Mouse (Mus musculus): ENCODE data around the gene Eya3. TPM values are rescaled to one million over a fixed set of nuclear protein-coding genes. Genes with fewer than 3 reads are reported as not detected.

The Eya3 gene
- total and polyA plus RNA-seq, 3 experiments, result 26.6 to 31.8 (median 29.8) TPM

GRCm38 (mm10) chr4:132676771-132677539, 38.2 kb downstream of the Eya3 start:
- Histone ChIP-seq H3K79me2 (replicated peaks; ENCODE audit: control insufficient read depth, insufficient read depth, low read length) (no peaks in the 10 kb centered on the region), H3K4me3 (no peak overlapping the region), H3K27ac (no peak overlapping the region), H3K4me1 (ENCODE audit: control insufficient read depth, insufficient read depth, low read length) (no peaks in the 10 kb centered on the region), H3K9ac (ENCODE audit: low read depth, low read length) (no peak overlapping the region), H3K36me3 (ENCODE audit: control insufficient read depth, insufficient read depth, low read length) (no peaks in the 10 kb centered on the region), H3K27me3 (ENCODE audit: control insufficient read depth, insufficient read depth, low read length) (no peaks in the 10 kb centered on the region)
- WGBS, result 82% methylated on average over 7 of the region's 7 CpGs
- TF ChIP-seq POLR2A (IDR thresholded peaks at IDR 0.05; ENCODE audit: insufficient read depth, low read depth, low read length) (no peak), CTCF (IDR thresholded peaks at IDR 0.05) (peak; percentile 82), EP300 (IDR thresholded peaks at IDR 0.05; ENCODE audit: insufficient read depth, low read depth, low read length) (0 out of 2 replicates have a peak, but pooled peaks have one; percentile 37)
- peak; percentile 13 to 32 for DNase-seq
- intact Hi-C loops (cut with DNase I), result loop anchor here (1.0 kb wide), 1 partner anchor 131 kb away; no protein-coding TSS in a partner anchor

GRCm38 (mm10) chr4:132689634-132690033, 50.8 kb downstream of the Eya3 start:
- 55% methylated on average over 2 of the region's 2 CpGs for WGBS
- H3K4me3 ChIP-seq, result no peak overlapping the region
- no peak overlapping the region for H3K27ac ChIP-seq
- H3K79me2 ChIP-seq (replicated peaks; ENCODE audit: control insufficient read depth, insufficient read depth, low read length), result no peaks in the 10 kb centered on the region
- no peak for DNase-seq
- no peaks in the 10 kb centered on the region for H3K36me3 ChIP-seq (ENCODE audit: control insufficient read depth, insufficient read depth, low read length)
- TF ChIP-seq POLR2A (IDR thresholded peaks at IDR 0.05; ENCODE audit: insufficient read depth, low read depth, low read length) (no peak), CTCF (IDR thresholded peaks at IDR 0.05) (no peak), EP300 (IDR thresholded peaks at IDR 0.05; ENCODE audit: insufficient read depth, low read depth, low read length) (no peak)
- no peaks in the 10 kb centered on the region for H3K27me3 ChIP-seq (ENCODE audit: control insufficient read depth, insufficient read depth, low read length)
- H3K4me1 ChIP-seq (ENCODE audit: control insufficient read depth, insufficient read depth, low read length), result no peaks in the 10 kb centered on the region
- no peak overlapping the region for H3K9ac ChIP-seq (ENCODE audit: low read depth, low read length)
- intact Hi-C loops (cut with DNase I), result no loop called here

- intact Hi-C loops (cut with DNase I), result no loop called here
These were observed 54.6 kb downstream of the Eya3 start for GRCm38 (mm10) chr4:132693366-132693765.

GRCm38 (mm10) chr4:132702076-132702475, 63.3 kb downstream of the Eya3 start:
- no peak for DNase-seq
- no peak for TF ChIP-seq POLR2A (IDR thresholded peaks at IDR 0.05; ENCODE audit: insufficient read depth, low read depth, low read length)
- no peak for TF ChIP-seq CTCF (IDR thresholded peaks at IDR 0.05)
- no peak for TF ChIP-seq EP300 (IDR thresholded peaks at IDR 0.05; ENCODE audit: insufficient read depth, low read depth, low read length)
- H3K9ac ChIP-seq (ENCODE audit: low read depth, low read length), result no peak overlapping the region
- no peaks in the 10 kb centered on the region for H3K79me2 ChIP-seq (replicated peaks; ENCODE audit: control insufficient read depth, insufficient read depth, low read length)
- H3K27me3 ChIP-seq (ENCODE audit: control insufficient read depth, insufficient read depth, low read length), result no peaks in the 10 kb centered on the region
- no peaks in the 10 kb centered on the region for H3K36me3 ChIP-seq (ENCODE audit: control insufficient read depth, insufficient read depth, low read length)
- no peak overlapping the region for H3K27ac ChIP-seq
- H3K4me3 ChIP-seq, result no peak overlapping the region
- WGBS, result 97% methylated on average over 5 of the region's 5 CpGs
- H3K4me1 ChIP-seq (ENCODE audit: control insufficient read depth, insufficient read depth, low read length), result no peaks in the 10 kb centered on the region
- intact Hi-C loops (cut with DNase I), result no loop called here

More at GRCm38 (mm10) chr4:132693366-132693765, 54.6 kb downstream of the Eya3 start:
- no peaks in the 10 kb centered on the region for H3K27me3 ChIP-seq (ENCODE audit: control insufficient read depth, insufficient read depth, low read length)
- no peak overlapping the region for H3K27ac ChIP-seq
- peaks cover 2% of the 10 kb centered on the region; the same call in 1 of the 2 replicates for H3K36me3 ChIP-seq (ENCODE audit: control insufficient read depth, insufficient read depth, low read length)
- no peak overlapping the region for H3K4me3 ChIP-seq
- DNase-seq, result no peak
- WGBS, result 91% methylated on average over 3 of the region's 3 CpGs
- no peak overlapping the region for H3K9ac ChIP-seq (ENCODE audit: low read depth, low read length)
- H3K79me2 ChIP-seq (replicated peaks; ENCODE audit: control insufficient read depth, insufficient read depth, low read length), result no peaks in the 10 kb centered on the region
- TF ChIP-seq EP300 (IDR thresholded peaks at IDR 0.05; ENCODE audit: insufficient read depth, low read depth, low read length) (no peak), CTCF (IDR thresholded peaks at IDR 0.05) (no peak), POLR2A (IDR thresholded peaks at IDR 0.05; ENCODE audit: insufficient read depth, low read depth, low read length) (no peak)
- no peaks in the 10 kb centered on the region for H3K4me1 ChIP-seq (ENCODE audit: control insufficient read depth, insufficient read depth, low read length)

- H3K79me2 ChIP-seq (replicated peaks; ENCODE audit: control insufficient read depth, insufficient read depth, low read length), result no peaks in the 10 kb centered on the region
- no peaks in the 10 kb centered on the region for H3K4me1 ChIP-seq (ENCODE audit: control insufficient read depth, insufficient read depth, low read length)
- no peak for TF ChIP-seq POLR2A (IDR thresholded peaks at IDR 0.05; ENCODE audit: insufficient read depth, low read depth, low read length)
- no peak for TF ChIP-seq CTCF (IDR thresholded peaks at IDR 0.05)
- TF ChIP-seq EP300 (IDR thresholded peaks at IDR 0.05; ENCODE audit: insufficient read depth, low read depth, low read length), result no peak
- H3K27me3 ChIP-seq (ENCODE audit: control insufficient read depth, insufficient read depth, low read length), result no peaks in the 10 kb centered on the region
- no peak overlapping the region for H3K9ac ChIP-seq (ENCODE audit: low read depth, low read length)
- H3K27ac ChIP-seq, result no peak overlapping the region
- H3K4me3 ChIP-seq, result no peak overlapping the region
- 97% methylated on average over 8 of the region's 8 CpGs for whole genome bisulfite sequencing
- H3K36me3 ChIP-seq (ENCODE audit: control insufficient read depth, insufficient read depth, low read length), result no peaks in the 10 kb centered on the region; the same call in 1 of the 2 replicates
- no peak for DNase-seq
- intact Hi-C loops (cut with DNase I), result no loop called here
These were observed 68.1 kb downstream of the Eya3 start for GRCm38 (mm10) chr4:132706885-132707284.

GRCm38 (mm10) chr4:132713181-132713580, 74.4 kb downstream of the Eya3 start:
- TF ChIP-seq POLR2A (IDR thresholded peaks at IDR 0.05; ENCODE audit: insufficient read depth, low read depth, low read length) (no peak), EP300 (IDR thresholded peaks at IDR 0.05; ENCODE audit: insufficient read depth, low read depth, low read length) (no peak), CTCF (IDR thresholded peaks at IDR 0.05) (no peak)
- Histone ChIP-seq H3K27me3 (ENCODE audit: control insufficient read depth, insufficient read depth, low read length) (no peaks in the 10 kb centered on the region), H3K36me3 (ENCODE audit: control insufficient read depth, insufficient read depth, low read length) (no peaks in the 10 kb centered on the region), H3K27ac (no peak overlapping the region), H3K4me1 (ENCODE audit: control insufficient read depth, insufficient read depth, low read length) (no peaks in the 10 kb centered on the region), H3K4me3 (no peak overlapping the region), H3K79me2 (replicated peaks; ENCODE audit: control insufficient read depth, insufficient read depth, low read length) (no peaks in the 10 kb centered on the region), H3K9ac (ENCODE audit: low read depth, low read length) (no peak overlapping the region)
- WGBS, result 97% methylated on average over 7 of the region's 7 CpGs
- no peak for DNase-seq
- intact Hi-C loops (cut with DNase I), result no loop called here
